Mouse (Mus musculus) CD4-positive helper T cell, adult 2 months (primary cell): ENCODE measurements at regions not wholly inside any gene's neighbourhood (a gene's known extent, or its start where the extent isn't known, plus 50 kb on each side); places are given as distances from the start of the nearest gene placed in this dataset.

Experiments
- DNase-seq: peaks from one replicate; pipeline ENCODE4 v3.0.0-alpha.2; 2012; ENCODE audit warnings: low read depth, missing footprints, low spot score

- peak; percentile 74 for DNase-seq
These were observed 68.6 kb upstream of the 1700021F07Rik start for GRCm38 (mm10) chr2:173453569-173454405.

GRCm38 (mm10) chr2:173454741-173455140, 67.6 kb upstream of the 1700021F07Rik start:
- no peak for DNase-seq

GRCm38 (mm10) chr2:173455216-173455615, 67.2 kb upstream of the 1700021F07Rik start:
- peak; percentile 73 for DNase-seq

- peak; percentile 53 for DNase-seq
These were observed 66.3 kb upstream of the 1700021F07Rik start for GRCm38 (mm10) chr2:173456083-173456482.

- no peak for DNase-seq
These were observed 65.3 kb upstream of the 1700021F07Rik start for GRCm38 (mm10) chr2:173456924-173457623.

GRCm38 (mm10) chr2:173457624-173458320, 64.6 kb upstream of the 1700021F07Rik start:
- no peak for DNase-seq

- no peak for DNase-seq
These were observed 63.5 kb upstream of the 1700021F07Rik start for GRCm38 (mm10) chr2:173458861-173459260.

GRCm38 (mm10) chr2:173463313-173463712, 59.1 kb upstream of the 1700021F07Rik start:
- no peak for DNase-seq

- no peak for DNase-seq
These were observed 57.8 kb upstream of the 1700021F07Rik start for GRCm38 (mm10) chr2:173464562-173464961.

- DNase-seq, result no peak
These were observed 57.3 kb upstream of the 1700021F07Rik start for GRCm38 (mm10) chr2:173465006-173465620.

- DNase-seq, result no peak
These were observed 54.2 kb upstream of the 1700021F07Rik start for GRCm38 (mm10) chr2:173468136-173468535.

GRCm38 (mm10) chr2:173469756-173470155, 52.6 kb upstream of the 1700021F07Rik start:
- peak; percentile 88 for DNase-seq
